Mouse (Mus musculus) olfactory bulb, adult 2 months (tissue): ENCODE data around the gene Anks4b.

ENCODE experiments used
- CTCF ChIP-seq: fragments of 200-500 bp; IDR thresholded peaks from 2 replicates; pipeline ENCODE4 v1.5.1; 2012; ENCODE audit warnings: low read depth, mild to moderate bottlenecking, low read length, moderate library complexity; ENCODE audit not compliant: insufficient read depth
- POLR2A ChIP-seq: fragments of 200-500 bp; IDR thresholded peaks from 2 replicates; pipeline ENCODE4 v1.6.1; 2012; ENCODE audit warnings: mild to moderate bottlenecking, low read depth, low read length, moderate library complexity; ENCODE audit not compliant: insufficient read depth

DNA sequence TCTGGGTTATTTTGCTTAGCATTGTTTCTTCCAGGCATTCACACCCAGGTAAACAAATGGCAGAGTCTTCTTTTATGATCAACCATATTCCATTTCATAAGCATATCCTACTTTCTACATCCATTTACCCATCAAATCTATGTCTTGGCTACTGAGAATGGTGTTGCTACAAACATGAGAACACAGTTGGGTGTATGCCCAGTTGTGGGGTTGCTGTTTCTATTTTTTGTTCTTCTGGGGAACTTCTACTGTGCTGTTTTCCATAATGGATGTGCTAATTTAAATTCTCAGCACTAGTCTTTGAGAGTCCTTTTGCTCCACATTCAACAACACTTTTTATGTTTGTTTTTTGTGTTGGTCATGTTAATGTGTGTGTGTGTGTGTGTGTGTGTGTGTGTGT lies 54.9 kb downstream of the Anks4b start:
- TF ChIP-seq POLR2A, result no peak
- TF ChIP-seq CTCF, result no peak
